Mouse (Mus musculus) fat pad, adult 2 months (tissue): ENCODE measurements around the gene Dld.

Experiments used
- DNase-seq: peaks from one replicate; pipeline ENCODE4 v3.0.0-alpha.2; 2011; ENCODE audit warnings: low read depth, low spot score; ENCODE audit errors: extremely low read depth

Dld gene

DNA sequence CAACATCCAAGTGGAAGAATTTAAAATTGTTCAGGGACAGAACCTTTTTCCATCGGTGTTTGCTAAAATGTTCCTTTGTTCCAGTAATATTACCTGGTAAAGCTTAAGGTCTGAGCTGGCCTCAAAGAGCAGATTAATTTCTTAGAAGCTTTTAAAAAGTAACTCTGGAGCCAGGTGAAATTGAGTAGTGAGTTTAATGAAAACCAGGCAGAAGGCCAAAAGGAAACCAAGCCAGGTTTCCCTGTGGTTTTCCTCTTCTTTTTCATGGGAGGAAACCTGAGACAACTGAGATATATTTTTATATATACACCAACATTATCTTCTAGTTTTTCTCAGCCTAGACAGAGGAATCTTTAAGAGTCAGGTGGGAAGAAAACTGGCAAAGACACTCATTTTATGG, 29.7 kb downstream of the Dld start:
- no peak for DNase-seq

DNA sequence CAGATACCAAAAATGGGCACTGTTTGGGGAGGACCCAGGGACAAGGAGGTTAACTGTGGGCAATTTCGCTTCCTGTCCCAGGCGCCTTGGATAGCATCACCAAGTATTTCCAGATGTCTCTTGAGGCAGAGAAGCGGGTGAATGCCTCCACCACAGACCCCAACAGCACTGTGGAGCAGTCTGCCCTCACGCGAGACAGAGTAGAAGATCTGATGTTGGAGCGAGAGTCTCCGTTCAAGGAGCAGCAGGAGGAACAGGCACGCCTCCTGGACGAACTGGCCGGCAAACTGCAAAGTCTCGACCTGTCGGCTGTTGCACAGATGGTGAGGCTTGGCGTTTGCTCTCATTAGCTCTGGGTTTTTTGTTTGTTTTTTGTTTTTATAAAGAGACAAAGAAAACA, 30.4 kb downstream of the Dld start:
- no peak for DNase-seq

DNA sequence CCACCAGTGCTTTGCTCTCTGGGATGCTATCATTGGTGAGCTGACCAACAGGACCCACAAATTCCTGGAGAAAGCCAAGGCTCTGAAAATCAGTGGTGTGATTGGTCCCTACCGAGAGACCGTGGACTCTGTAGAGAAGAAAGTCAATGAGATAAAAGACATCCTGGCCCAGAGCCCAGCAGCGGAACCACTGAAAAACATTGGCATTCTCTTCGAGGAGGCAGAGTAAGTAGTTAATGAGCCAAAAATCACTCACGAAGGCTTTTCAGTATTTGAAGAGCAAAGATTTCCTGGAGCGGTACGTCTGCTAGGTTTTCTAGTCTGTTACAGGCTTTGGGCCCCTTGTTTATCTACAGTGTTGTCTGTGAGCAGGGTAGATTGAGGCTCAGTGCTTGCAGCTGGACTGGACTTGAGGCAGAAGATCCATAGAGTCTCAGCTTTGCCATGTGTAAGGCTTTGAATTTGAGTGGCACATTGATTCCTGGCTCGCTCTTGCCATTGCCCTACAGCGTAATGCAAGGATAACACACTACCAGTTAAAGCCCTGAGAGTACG, 32.8 kb downstream of the Dld start:
- no peak for DNase-seq

DNA sequence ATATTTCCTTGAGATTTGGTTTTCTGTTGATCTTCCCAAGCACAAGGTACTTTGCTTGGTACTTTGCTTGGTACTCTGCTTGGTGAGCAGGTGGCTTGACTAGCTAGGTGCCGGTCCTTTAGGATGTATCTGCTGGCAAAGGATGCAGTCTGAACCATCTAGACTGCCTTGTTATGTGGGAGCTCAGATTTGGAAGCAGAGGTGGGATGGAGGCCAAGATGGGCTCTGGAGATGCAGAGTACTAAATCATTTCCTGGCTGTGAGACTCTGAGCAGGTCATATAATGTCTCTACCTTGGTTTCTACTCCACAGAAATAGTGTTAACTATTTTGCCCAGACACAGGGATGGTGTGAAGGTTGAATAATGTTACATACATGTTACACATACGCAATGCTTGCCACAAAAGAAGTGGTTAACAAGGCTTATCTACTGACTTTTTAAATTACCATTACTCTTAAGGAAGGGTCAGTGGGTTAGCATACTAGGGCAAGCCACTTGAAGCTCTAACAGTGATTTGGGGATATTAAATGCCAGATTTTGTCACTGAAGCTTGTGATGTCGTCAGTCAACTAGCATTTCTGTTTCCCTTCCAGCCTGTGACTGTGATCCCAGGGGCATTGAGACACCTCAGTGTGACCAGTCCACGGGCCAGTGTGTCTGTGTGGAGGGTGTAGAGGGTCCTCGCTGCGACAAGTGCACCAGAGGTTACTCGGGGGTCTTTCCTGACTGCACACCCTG, 33.4 kb downstream of the Dld start:
- no peak for DNase-seq

DNA sequence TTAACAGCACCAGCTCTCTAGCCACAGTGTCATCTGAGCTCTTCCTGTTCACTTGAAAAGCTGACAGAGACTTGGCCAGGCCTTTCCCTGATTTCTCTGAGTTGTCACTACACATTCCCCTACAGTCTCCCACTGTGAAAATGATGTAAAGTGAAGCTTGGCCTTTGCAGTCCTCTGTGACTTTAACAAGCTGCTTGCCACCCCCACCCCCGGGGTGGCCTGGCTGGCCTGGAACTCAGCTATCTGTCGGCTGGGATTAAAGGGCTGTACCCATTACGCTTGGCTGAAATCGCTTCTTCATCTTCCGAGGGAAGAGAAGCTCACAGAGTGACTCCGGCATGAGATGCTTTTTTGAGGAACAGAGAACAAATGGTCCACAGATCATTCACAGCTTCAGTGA, 35.3 kb downstream of the Dld start:
- DNase-seq, result no peak

DNA sequence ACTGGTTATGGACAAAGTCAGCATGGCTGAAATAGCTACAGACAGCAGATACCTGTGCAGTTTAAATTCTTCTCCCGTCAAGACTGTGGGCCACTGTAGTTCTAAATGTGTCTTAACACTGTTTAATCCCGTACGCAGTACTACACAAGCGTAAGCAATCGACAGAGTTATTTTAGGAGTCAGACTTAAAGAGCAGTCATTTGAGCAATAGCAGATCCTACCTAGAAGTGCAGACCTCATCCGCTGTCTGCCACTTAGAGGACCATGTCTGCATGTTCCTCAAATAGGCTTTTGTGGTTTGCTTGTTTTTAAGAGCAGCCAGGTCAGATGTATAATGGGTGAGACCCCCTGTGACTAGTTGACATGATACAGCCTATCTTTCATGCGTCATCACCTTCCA, 36.9 kb downstream of the Dld start:
- DNase-seq, result no peak

DNA sequence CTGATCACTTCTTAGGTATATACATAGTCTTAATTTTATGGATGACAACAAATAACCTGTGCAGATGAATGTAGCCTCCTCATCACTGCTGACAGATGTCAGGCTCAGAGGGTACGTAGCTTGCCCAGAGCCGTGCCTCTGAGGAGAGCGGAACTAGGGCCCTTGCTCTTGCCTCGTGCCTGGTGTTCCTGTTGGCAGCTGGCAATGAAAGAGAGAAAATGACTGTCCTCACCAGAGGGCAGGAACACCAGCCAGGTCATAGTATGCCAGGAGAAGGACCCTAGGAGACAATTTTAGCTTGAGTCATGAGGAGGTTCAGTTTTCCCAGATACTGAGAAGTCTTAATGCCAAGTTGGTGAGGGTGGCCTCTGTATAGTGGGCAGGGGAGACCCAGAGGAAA, 38.1 kb downstream of the Dld start:
- no peak for DNase-seq

DNA sequence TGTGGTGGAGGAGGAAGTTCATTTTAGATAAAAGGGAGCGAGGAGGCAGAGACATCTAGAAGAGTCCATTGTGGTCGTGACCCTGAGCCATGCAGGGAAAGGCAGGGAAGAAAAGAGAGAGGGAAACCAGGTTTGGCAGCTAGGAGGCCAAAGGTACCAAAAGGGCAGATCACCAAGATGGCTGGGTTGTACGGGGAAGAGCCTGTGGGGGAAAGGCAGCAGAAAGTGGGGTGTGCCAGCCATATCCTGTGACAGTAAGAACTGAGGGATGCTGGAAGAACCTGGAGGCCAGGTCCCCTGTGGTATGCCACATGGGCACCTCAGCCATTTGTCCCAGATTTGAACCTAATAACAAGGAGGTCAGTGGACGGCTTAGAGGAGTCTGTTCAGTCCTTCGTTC, 39.0 kb downstream of the Dld start:
- no peak for DNase-seq

DNA sequence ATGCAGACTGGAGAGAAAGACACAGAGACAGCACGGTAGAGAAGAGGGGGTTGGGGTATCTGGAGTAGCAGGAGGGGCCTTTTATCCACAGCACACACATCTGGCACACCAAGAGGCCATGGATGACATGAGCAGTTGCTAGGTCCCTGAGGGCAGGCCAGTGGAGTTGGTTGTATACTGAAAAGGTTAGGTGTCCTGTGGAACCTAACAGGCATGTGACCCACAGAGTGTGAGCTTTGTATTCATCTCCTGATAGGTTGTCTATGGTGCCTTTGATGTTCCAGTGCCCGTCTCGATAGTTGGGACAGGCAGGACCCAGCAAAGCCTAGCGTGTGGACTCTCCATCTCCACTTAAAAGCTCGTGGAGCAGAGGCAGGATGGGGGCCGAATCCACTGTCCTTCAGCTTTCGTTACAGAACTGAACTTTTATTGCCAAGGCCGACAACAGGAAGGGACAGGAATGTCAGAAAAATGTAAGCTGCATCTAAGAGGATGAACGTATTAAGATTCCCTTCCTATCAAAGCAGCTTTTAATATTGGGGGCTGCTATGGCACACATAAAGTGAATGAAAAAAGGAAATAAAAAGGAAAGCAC, 39.5 kb downstream of the Dld start:
- DNase-seq, result no peak

DNA sequence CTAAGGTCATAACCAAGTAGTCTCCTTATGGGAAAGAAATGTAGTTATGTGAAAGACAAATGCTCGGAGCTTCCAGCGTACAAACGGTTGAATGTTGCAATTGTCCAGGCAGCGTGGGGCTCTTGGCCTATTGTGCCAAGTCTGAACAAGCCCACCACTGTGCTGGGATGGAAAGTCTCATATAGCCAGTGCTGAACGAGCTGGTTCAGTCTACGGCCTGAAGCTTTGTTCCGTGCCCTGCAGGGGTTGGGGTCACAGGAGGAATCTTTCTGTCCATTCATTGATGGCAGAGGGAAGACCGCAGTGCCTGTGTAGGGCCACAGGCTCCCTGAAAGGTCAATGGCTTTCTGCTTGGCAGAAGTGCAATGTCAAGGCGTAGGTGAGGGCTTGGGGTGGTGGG, 40.6 kb downstream of the Dld start:
- DNase-seq, result no peak

DNA sequence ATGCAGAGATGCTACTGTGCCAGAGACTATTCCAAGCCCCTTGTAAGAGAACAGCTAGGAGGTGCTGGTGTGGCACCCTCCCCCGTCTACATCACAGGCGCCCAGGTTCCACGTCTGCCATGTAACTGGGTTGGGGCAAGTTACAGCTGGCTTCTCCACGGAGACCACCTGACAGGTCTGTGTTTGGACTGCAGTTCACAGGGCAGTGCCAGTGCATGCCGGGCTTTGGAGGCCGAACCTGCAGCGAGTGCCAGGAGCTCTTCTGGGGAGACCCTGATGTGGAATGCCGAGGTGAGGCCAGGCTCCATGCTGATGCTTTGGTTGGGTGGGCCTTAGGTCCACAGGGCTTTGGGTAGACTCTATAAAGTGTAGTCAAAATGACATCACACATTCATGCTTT, 43.5 kb downstream of the Dld start:
- no peak for DNase-seq

DNA sequence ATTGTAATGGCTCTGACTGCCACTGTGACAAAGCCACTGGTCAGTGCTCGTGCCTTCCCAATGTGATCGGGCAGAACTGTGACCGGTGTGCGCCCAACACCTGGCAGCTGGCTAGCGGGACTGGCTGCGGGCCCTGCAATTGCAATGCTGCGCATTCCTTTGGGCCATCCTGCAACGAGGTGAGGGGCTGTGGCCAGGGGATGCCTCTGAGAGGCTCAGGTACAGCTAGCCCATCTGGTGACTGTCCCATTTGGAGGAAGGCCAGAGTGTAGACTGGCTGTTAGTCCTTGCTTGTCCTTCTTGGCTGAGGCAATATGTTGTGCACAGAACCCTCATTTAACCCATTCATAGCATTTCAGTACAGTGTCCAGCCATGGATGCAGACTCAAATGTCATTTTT, 44.2 kb downstream of the Dld start:
- DNase-seq, result no peak

DNA sequence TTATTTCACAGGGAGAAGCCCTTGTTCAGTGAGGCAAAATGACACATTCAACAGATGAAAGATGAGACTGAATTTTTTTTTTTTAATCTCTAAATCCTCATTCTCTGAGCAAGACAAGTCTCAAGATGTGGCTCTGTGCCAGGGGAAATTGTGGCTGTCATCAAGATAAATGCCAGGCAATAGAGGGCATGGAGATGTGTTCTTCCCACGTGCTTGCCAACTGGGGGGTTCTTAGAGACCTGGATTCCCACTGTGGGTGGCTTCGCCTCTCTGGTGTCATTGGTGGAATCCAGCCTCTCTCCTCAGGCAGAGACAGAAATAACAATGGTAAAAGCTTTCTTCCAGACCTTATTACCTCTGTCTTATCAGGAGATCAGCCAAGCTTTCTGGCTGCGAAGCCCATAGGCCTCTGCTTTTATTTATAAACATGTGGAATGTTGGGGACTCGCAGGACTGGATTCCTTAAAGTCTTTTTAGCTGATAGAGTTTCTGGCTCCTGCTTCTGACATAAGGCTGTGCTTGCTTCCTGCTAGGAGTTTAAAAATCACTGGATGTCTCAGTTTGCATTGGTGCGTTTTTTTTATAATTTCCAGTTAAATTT, 45.1 kb downstream of the Dld start:
- DNase-seq, result no peak

DNA sequence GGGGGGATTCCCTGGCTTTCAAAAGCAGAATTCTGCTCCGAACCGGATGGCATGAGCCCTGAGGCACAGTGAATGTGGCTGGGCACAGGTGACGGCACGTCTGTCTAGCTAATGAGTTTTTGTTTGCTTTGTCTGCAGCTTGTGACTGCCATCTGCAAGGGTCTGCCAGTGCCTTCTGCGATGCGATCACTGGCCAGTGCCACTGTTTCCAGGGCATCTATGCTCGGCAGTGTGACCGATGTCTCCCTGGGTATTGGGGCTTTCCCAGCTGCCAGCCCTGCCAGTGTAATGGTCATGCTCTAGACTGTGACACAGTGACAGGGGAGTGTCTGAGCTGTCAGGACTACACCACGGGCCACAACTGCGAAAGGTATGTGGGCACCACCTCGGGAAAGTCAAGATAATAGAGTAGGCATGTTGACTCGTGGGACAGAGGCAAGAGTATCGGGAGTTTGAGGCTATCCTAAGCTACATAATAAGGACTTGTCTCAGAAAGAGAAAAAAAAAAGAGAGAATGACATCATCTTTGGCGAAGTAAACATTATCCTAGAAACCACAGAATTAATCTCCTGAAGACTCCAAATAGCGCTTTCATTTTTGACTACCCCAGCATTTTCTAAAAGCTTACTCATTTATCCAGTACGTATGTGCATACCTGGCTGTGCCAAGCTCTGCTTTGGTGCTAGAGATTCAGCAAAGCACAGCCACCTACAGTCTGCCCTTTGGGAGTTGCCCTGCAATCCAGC, 48.3 kb downstream of the Dld start:
- no peak for DNase-seq

DNA sequence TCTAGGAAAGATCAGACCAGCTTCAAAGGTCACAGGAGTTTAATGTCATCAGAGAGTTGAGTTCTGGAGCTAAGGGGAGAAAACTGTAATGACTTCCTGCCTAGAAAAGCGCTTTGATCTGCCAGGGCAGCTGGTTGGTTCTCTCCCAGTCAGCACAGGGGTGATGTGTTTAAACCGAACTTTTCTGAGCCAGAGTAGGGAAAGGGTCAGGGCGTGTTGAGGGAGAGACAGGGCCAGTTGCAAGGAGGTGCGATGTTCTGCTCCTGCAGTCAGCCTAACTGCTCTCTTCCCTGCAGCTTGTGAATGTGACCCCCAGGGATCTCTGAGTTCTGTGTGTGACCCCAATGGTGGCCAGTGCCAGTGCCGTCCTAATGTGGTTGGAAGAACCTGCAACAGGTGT, 49.0 kb downstream of the Dld start:
- DNase-seq, result no peak

DNA sequence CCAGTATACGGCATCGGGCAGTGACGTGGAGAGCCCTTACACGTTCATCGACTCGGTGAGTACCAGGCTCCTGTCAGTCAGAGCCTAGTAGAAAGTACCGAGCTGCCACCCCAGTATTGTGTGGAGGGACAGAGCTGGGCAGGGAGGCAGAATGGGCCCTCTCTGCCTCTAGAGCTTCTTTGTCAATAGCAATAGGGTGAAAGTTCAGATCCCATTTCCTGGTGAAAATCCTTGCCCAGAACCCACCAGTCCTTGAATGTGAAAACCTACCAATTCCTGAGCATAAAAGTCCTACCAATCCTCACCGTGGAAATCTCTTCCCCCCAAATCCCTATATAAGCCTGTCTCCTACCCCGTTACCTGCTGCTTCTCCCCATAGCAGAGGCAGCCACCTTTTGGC, 51.0 kb downstream of the Dld start:
- no peak for DNase-seq

DNA sequence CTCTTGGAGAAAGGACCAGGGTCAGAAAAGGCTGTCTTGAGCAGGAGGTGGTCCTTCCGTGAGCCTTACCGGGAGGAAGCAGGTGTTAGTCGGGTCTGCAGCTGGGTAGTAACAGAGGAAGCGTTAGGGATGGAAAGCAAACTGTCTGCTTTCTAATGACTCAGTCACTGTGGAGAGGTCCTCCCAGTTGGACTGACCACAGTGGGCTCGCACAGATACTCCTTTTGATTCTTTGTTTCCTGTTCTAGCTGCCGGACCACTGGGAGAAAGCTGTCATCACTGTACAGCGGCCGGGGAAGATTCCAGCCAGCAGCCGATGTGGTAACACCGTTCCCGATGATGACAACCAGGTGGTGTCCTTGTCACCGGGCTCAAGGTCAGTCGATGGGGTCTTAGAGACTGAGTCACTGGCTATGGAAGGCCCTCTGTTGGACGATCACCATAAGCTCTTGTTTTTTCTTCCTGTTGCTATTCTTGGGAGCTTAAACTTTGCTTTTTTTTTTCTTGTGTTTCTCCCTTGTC, 51.5 kb downstream of the Dld start:
- DNase-seq, result no peak

DNA sequence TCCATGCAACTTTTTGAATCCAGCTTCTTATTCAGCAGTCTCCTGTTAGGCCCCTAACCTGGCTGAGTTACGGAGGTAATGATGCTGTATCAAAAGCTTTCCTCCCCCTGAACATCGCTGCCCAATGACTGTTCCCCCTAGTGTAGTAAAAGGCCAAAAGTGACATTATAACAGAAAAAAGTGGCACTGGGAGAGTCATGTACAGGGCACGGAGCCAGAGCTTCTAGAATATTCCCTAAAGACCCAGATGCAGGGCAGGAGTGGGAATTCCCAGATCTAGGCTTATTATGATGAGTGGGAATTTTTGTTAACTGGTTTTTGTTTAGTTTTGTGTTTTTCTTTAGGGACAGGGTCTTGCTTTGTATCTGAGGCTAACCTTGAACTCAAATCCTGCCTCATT, 52.1 kb downstream of the Dld start:
- no peak for DNase-seq

DNA sequence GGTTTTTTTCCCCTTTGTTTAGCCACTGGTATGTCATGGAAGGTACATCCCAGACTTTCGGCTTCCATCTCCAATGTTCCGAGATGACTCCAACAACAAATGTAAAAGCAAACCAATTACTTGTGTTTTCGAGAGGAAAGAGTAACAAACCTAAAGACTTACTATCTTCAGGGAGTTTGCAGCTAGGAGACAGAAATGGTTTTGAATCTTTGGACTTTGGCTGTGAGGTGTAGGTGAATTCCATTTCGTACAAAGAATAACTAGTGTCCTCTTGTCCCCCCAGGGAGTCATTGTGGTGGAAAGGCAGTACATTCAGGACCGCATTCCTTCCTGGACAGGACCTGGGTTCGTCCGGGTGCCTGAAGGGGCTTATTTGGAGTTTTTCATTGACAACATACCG, 52.7 kb downstream of the Dld start:
- no peak for DNase-seq

DNA sequence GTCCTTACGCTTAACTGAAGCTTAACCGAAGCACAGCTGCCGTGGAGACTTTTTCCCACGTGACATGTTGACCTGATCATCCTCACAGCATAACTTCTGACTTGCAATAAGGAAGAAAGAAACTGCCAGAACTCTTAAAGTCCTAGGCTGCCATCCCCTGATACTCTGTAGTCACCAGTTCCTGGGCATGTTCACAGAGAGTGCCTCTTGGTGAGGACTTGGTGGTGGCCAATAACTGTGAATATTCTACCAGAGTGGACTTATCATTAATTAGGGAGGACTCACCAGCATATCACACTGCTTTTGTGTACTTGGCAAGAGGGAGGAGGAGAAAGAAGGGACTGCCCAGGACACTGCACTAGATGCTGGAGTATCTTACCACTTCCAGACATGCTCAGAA, 53.1 kb downstream of the Dld start:
- no peak for DNase-seq

DNA sequence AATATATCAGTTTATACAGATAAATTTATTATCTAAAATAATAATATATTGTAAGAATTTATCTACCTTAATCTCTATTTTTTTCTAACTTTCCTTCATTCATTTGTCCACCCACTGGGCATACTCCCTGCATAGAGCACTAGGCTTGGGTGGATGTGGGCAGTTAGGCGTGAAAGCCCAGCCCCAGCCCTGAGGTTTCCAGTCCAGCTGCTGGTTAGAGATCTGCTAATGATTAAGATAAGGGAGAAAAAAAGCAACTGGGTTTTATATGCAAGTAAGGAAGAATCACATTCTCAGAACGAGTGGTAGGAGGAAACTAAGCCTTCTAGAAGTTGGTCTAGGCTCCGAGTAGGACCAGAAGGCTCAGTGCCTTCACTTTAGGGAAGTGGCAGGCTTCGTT, 55.2 kb downstream of the Dld start:
- no peak for DNase-seq

DNA sequence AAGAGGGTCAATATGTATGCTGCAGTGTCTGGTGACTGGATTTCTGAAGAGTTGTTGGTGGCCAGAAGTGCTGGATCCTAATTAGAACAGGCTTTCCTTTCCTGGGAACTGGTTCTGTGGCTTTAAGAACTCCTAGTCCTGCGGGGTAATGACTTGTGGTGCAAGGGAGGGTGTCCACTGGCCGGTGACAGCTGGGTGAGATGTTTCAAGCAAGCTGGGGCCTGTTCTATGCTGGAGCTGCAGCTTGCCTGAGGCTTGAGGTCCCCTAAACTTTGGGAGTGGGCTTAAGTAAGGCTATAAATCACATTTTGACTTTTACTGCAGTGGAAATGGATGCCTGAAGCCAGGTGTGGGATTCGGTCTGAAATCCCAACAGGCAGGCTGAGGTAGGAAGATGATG, 55.7 kb downstream of the Dld start:
- DNase-seq, result no peak
